Mouse (Mus musculus) kidney, postnatal 4 days (tissue): Measurements from ENCODE around the gene Leng8.

ENCODE experiments used
- DNase-seq, 2 experiments: peaks; one replicate each; pipeline ENCODE4 v3.0.0; 2021; ENCODE audit warnings: mixed read lengths in 2 of 2

Leng8 gene

DNA sequence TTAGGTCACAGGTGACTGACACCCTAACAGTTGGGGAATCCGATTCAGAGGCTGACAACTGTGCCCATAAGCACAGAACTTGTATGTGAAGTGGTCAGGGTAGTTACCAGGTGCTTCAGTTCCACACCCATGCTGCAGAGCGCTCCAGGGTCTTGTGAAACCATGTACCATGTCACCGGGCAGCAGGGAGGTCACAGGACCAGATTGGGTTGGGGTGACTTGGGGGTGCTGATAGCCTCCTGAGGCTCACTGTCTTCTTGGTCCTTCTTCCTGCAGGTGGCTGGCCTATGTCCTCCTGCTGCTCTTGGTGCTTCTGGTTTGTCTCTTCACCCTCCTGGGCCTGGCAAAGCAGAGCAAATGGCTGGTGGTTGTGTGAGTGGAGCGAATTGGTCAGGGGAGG lies 8.9 kb upstream of the Leng8 start:
- no peak for DNase-seq

DNA sequence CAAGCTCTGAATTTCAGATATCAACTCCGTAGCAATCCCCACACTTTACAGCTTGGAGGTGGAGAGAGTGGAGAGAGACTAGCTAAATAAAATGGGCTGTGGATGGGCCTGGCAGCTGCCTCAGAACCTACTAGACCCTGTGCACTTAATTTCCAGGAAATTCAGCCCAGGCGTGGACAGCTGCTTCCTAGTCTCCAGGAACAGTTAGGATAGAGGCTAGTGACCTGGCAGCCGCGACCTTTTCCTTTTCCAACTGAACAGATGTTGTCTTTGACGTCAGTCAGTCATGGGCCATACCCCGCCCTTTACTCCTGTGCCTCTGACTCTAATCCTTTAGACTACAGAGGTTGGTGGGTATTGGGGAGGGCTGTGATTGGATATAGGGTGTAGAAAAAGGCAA lies 8.0 kb upstream of the Leng8 start:
- DNase-seq = no peak

GRCm38 (mm10) chr7:4130686-4131452 lies 6.0 kb upstream of the Leng8 start:
- peak; percentile 91 to 92 for DNase-seq

- DNase-seq = no peak
Observed at GRCm38 (mm10) chr7:4131964-4132363, 4.9 kb upstream of the Leng8 start.

GRCm38 (mm10) chr7:4132581-4132980 lies 4.3 kb upstream of the Leng8 start:
- no peak for DNase-seq

GRCm38 (mm10) chr7:4132998-4133397 lies 3.8 kb upstream of the Leng8 start:
- no peak for DNase-seq

- no peak for DNase-seq
Observed at GRCm38 (mm10) chr7:4134911-4135310, 1.9 kb upstream of the Leng8 start.

- DNase-seq = no peak
Observed at GRCm38 (mm10) chr7:4136404-4136770, 452 bp upstream of the Leng8 start.

DNA sequence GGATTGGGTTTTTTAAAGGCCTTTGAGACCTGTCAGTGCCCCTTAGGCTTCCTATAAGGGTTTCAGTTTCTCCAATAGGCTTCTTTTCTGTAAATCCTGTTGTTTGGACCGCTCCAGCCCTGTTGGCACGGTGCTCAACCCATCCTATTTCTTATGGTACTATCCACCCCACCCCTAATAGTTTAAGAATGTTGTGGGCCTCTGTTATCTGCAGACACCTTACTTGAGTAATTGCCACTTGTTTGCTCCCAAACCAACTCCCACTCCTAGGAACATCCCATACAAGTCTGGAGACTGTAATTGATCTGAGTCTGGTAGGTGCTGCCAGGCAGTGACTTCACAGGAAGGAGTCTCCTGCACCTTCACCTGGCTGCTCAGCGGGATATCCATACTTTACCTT lies 907 bp downstream of the Leng8 start:
- no peak for DNase-seq

GRCm38 (mm10) chr7:4138181-4138580 lies 1.3 kb downstream of the Leng8 start:
- DNase-seq = no peak

GRCm38 (mm10) chr7:4138671-4139070 lies 1.8 kb downstream of the Leng8 start:
- DNase-seq = no peak

DNA sequence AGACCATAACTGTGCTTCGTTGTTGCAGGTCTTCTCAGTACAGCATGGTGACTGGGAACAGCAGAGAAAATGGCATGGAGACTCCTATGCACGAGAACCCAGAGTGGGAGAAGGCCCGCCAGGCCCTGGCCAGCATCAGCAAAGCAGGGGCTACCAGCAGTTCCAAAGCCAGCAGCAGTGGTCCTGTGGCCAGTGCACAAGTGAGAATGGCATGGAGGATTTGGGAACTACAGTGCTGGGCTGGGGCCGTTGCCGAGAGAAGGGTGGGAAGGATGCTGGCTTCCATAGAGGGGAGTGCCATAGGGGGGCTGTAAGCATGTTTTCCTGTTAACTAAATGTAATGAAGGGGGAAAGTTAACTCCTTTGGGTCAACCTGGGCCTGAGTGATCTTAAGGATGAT lies 2.6 kb downstream of the Leng8 start:
- no peak for DNase-seq

GRCm38 (mm10) chr7:4141648-4142325 lies 4.9 kb downstream of the Leng8 start:
- DNase-seq = no peak

DNA sequence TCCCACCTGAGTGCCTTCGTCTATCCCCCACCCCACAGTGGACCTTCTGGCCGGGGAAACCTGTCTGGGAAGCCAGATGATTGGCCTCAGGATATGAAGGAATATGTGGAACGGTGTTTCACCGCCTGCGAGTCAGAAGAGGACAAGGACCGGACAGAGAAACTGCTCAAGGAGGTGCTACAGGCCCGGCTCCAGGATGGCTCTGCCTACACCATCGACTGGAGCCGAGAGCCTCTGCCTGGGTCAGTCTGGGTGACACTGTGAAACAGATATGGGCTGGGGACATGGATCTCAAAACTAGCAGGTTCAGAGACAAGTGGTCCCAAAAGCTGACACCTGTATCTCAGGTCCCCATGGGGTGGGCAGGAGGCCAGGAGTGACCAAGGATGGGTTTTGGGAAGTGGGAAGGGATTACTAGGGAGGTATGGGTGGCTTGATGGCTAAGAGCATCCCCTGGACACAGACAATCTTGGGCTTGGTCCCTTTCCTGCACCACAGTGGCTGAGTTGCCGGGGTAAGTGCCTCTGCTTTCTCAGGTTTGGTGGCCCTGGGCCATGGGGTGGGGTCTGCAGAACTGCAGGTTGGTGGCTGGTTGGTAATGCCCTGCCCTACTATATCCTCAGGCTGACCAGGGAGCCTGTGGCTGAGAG lies 6.1 kb downstream of the Leng8 start:
- no peak for DNase-seq

GRCm38 (mm10) chr7:4143506-4143905 lies 6.7 kb downstream of the Leng8 start:
- no peak for DNase-seq

DNA sequence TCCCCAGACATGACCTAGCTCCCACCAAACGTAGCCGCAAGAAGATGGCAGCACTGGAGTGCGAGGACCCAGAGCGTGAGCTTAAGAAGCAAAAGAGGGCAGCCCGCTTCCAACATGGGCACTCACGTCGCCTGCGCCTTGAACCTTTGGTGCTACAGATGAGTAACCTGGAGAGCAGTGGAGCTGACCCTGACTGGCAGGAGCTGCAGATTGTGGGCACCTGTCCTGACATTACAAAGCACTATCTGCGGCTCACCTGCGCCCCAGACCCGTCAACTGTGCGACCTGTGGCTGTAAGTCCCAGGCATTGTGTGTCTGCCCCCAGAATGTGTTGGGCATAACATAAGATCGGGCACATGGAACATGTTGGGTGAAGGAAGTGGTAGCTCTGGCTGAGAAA lies 7.2 kb downstream of the Leng8 start:
- no peak for DNase-seq

- no peak for DNase-seq
Observed at GRCm38 (mm10) chr7:4144766-4145551, 8.1 kb downstream of the Leng8 start.

- peak; percentile 64 to 74 for DNase-seq
Observed at GRCm38 (mm10) chr7:4145552-4146190, 8.8 kb downstream of the Leng8 start.

DNA sequence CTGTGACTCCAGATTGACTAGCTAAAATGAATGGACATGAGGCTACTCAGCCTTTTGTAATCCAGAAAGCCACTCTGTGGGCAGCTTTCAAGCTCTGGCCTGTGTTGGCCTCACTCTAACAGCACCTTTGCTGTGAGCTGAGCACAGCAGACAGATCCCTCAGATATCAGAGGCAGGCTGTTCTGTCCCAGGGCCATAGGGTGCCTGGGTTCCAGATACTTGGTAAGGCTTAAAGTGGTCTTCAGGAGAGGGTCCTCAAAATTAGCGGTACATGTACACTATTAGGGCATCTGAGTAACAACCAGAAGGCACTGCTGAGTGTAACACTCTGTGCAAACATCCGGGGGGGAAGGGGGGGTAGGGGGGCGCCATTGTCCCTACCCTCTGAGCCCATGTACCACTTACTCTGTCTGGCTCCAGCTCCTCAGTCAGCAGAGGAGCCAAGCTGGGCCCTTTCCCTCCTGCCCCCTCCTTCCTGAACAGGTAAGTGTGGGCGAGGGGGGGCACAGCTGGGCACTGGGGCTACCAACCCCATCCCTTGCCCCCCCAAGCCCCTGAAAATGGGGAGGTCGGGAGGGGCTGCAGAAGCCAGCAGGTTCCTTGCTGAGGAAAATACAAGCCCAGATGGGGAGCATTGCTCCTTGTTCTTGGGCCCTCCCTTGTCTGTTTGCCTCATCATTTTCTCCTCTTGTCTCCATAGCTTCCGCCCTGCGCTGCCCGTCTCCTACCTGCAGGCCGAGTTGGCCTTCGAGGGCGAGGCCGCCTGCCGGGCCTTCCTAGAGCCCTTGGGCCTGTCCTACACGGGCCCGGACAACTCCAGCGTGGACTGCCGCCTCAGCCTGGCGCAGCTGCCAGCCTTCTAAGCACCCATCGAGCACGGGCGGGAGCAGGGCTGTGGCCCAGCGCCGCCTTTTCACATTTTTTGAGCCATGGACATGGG lies 9.7 kb downstream of the Leng8 start:
- no peak for DNase-seq

- DNase-seq = no peak
Observed at GRCm38 (mm10) chr7:4147371-4147770, 10.5 kb downstream of the Leng8 start.

- DNase-seq = no peak
Observed at GRCm38 (mm10) chr7:4147836-4148235, 11.0 kb downstream of the Leng8 start.
